Mouse (Mus musculus) right cerebral cortex, postnatal 4 days (tissue): Measurements from ENCODE around the gene Nrtn.

Experiments
- DNase-seq: peaks from one replicate; pipeline ENCODE4 v3.0.0-alpha.2; 2022

Gene Nrtn

GRCm38 (mm10) chr17:56762769-56763731, 5.7 kb upstream of the Nrtn start:
- DNase-seq = peak; percentile 53

DNA sequence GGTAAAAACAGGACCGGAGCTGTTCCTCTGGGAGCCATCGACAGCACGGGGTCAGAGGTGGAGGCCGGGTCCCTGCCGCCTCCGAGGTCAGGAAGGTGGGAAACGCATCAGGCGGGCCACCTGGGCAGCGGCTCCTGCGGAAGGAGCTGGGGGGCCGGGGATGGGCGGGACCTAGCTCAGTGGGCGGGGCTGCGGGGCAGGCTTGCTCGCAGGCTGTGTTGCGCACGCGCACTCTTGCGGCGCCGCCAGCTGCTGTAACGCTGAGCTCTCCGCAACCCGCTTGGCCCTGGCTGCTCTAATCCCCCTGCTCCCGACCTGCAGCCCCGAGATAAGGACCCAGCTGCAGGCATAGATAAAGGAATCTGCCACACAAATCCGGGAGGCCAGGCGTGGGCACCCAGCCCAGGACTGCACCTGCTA, 4.7 kb upstream of the Nrtn start:
- DNase-seq = peak; percentile 92

- no peak for DNase-seq
Observed at GRCm38 (mm10) chr17:56761077-56761476, 3.7 kb upstream of the Nrtn start.

DNA sequence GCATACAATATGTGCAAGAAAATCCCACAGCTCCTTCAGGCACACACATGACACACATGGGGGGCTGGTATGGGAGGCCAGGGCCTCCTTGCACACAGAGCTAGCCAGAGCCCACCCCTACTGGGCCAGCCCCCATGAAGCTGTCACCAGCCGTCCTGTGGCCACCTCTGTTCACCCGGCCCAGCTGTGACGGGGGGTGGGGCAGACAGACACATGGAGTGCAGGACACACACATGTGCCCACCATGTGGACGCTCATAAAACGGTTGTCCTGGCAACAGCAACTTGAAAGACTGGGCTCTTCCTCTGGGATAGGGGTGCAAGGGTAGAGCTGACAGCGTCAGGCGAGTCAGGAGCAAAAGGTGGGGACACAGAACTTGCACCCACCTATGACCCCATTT, 1.9 kb upstream of the Nrtn start:
- DNase-seq = no peak

GRCm38 (mm10) chr17:56758132-56758531, 802 bp upstream of the Nrtn start:
- peak; percentile 72 for DNase-seq

DNA sequence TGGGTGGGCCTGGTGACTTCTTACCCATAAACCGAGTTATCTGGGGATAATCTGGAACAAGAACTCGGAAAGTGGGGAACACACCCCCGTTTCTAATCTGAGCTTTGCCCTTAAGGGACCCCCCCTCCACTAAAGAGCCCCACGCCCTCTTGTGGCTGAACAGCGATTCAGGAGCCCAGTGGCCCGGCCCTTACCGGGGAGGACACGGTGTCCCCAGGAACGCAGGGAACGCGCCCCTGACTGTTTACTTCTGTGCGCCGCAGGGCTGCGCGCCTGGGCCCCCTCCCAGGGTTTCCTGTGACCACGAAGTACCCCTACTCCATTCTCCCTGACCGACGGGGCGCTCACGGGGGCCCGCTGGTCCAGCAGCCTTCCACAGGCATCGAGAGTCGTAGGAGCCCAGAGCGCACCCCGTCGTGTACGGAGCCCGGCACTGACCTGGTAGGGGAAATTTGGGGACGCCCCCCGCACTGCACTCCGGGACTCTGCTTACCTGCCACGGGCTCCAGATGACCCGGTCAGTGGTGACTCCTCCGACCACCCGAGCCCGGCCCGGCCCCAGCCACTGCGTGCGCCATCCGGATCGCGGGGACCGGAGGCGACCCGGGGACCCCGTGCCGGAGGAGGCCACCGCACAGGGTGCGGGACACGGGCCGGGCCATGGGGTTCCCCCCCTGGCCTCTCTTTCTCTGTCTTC, 479 bp downstream of the Nrtn start:
- DNase-seq = no peak

- DNase-seq = no peak
Observed at GRCm38 (mm10) chr17:56754271-56755185, 2.8 kb downstream of the Nrtn start.

- DNase-seq = no peak
Observed at GRCm38 (mm10) chr17:56753452-56753851, 3.9 kb downstream of the Nrtn start.

GRCm38 (mm10) chr17:56751404-56752072, 5.8 kb downstream of the Nrtn start:
- DNase-seq = peak; percentile 63

- DNase-seq = no peak
Observed at GRCm38 (mm10) chr17:56744173-56744572, 13.2 kb downstream of the Nrtn start.

- no peak for DNase-seq
Observed at GRCm38 (mm10) chr17:56740788-56741160, 16.6 kb downstream of the Nrtn start.

DNA sequence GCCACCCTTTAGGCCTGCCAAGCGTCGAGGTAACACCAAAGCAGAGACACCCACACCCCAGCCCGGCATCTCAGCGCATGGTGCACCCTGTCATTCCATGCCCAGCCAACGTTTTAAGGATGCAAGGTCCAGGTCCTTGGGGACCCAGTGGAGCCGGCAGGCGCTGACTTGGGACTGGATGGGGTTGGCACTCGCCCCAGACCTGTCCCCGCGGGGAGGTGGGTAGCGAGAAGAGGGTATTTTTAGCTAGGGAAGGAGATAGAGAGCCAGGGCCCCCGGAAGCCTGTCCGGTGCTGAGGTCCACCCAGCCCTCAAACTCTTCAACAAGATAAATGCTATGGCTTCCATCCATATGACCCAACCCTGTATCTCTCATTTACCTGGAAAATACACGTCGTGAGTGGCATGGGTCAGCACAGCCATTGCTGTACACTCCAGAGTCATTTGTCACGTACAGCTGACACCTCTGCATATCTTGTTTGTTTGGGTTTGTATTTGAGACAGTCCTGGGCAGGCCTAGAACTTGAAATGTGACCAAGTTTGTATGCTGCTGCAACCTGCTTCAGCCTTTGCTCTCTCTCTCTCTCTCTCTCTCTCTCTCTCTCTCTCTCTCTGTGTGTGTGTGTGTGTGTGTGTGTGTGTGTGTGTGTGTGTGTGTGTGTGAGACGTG, 17.1 kb downstream of the Nrtn start:
- DNase-seq = no peak

GRCm38 (mm10) chr17:56738221-56738620, 19.1 kb downstream of the Nrtn start:
- DNase-seq = no peak

GRCm38 (mm10) chr17:56736534-56736933, 20.8 kb downstream of the Nrtn start:
- no peak for DNase-seq

DNA sequence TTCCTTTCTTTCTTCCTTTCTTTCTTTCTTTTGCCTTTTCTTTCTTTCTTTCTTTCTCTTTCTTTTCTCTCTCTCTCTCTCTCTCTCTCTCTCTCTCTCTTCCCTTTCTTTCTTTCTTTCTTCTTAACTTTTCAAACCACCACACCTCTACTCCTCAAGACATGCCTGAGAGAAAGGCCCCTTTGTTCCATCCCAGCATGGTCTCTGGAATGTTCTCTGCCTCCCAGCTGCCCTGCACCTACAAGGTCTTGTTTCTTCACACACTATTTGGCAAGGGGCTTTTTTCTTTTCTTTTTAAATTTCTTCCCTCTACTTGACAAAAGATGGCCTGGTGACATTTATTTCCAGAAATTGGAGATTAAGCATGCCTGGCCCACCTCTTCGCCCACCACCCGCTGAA, 27.7 kb downstream of the Nrtn start:
- DNase-seq = no peak

DNA sequence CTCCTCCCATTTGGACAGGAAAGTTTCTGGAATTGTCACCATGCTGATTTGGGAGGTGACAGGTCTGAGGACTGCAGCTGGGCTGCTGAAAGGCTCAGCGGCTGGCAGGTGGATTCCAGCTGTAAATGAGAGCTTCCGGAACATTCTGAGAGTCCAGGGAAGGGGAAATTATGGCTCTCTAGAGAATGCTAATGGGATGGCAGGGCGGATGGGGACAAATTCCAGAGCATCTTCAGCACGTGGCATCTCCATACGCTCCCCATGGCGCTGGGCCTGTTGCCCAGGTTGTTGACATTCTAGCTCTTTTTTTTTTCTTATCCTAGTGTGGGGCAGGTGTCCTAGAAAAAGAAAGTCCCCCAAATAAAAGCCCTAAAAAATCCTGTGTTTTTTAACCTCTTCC, 28.2 kb downstream of the Nrtn start:
- no peak for DNase-seq

GRCm38 (mm10) chr17:56728117-56728516, 29.2 kb downstream of the Nrtn start:
- no peak for DNase-seq

DNA sequence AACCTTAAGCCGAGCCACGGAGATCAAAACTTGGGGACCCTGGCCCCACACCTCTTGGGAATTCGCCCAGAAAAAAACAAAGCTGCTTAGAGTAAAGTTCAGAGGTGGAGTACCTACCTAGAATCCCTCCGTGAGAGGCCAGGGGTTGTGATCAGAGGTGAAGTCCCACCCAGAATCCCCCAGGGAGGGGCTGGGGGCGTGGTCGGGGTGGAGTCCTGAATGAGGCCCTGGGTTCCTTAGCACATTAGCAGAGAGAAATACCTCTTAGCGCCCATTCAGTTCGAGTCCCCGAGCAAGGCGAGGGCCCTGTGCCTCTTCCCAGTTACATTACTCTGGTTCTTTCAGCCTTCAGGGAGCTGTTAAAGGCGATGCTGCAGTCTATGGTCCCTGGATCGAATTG, 29.7 kb downstream of the Nrtn start:
- DNase-seq = no peak

- no peak for DNase-seq
Observed at GRCm38 (mm10) chr17:56727029-56727649, 30.2 kb downstream of the Nrtn start.

GRCm38 (mm10) chr17:56723419-56724161, 33.7 kb downstream of the Nrtn start:
- no peak for DNase-seq

DNA sequence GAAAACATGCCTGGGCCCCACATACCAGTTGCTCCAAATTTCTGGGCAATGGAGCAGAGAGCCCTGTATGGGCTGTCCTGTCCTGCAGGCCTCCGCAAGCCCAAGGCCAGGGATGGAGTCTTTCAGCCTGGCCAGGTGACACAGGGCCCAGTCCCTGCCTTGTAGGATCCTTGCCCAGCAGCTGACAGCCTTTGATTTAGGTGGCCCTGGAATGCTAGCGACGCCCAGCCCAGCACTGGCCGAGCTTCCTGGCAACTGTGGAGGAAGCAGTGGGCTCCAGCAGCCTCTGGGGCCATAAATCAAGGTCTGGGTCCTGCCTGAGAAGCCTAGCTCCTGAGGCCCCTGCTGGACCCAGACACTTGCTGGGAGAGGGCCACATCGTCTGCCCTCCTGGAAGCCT, 34.9 kb downstream of the Nrtn start:
- no peak for DNase-seq
